Mouse (Mus musculus): ENCODE results near the gene Dot1l.

Gene Dot1l

DNA sequence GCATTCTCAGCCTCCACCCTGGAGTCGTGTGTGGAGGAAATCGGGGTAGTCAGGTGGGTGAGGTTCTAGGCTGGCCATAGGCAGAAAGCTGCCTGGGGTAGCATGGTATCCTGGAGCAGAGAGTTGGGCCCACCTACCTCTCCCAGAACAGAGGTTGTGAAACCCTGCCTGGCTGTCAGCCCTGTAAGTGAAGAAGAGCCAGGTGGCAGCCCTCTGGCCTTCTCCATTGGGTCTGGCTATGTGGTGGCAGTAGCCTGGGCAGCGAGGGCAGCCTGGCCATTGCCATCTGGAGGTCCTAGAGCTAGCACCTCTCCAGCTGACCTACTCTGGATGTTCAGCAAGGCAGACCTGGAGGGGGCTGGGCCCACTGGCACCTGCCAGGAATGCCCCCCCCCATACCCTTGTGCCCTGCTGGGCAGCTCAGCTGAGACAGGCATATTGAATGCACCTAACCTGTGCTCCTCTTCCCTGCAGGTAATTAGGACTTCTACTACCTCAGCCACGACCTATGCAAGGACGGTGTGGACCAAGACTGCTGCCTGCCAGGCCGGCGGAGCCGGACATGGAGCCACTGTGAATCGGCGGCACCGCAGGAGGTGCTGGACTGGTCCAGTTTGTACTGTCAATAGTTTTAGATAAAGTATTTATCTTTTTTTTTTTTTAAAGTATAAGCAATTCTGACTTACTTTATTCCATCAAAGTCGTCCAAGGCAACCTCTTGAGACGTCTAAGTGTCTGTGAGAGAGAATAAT, 38.2 kb downstream of the Dot1l start:
- DNase-seq (ENCODE audit: low read depth), result no peak

DNA sequence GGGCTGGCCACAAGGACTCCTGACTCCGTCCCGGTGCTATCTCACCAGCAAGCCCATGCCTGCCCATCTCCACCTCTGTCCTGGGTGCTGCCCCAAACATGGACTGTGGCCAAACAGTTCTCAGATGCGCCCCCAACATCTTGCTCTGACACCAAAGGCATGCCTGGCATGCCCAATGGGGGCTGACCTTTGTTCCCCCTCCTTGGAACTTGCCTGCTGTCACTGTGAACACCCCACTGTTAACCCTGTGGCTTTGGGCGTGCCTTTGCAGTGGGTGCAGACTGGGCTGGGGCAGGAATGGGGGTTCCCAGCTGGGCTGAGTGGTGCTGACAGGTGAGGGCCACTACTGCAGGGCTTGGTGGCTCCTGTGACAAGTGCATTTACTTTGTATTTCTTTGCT, 38.8 kb downstream of the Dot1l start:
- DNase-seq (ENCODE audit: low read depth), result no peak

DNA sequence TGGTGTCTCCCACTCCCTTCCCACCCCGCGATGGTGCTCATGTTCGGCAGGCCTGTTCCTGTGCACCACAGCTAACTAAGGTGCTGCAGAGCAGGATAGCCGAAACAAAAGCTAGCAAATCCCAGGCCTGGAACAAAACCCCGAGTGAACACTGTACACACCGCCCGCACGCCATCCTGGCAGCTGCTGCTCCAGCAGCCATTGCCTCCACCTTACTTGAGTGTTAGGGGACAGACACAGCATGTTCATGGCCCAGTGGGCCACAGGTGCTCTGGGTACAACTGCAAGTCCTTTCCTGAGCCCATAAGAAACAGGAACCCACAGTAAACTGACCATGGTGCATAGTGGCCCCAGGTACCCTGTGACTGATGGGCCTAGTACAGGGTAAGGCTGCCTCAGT, 39.7 kb downstream of the Dot1l start:
- DNase-seq (ENCODE audit: low read depth), result no peak

DNA sequence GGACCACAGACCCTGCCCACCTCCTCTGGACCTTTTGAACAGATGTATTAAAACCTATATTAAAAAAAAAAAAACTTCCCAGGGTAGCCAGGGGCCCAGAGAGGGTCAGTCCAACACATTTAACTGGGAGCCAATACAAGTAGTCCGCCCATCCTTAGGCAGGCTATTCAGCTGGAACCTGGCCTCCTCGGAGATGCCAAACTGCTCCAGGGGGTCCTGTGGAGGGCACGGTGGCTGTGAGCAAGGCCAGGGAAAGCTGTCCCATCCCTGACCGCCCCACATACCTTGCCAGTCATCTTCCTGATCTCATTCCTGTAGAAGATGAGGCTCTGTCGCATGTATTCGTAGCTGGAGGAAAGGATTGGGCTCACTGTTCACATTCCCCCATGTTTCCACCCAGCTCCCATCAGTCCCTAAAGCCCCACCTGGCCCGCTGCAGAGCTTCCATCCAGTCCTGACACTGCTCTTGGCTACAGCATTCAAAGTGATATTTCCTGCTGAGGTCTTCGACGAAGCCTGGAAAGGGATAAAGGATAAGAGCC, 41.4 kb downstream of the Dot1l start:
- no peak for DNase-seq (ENCODE audit: low read depth)

DNA sequence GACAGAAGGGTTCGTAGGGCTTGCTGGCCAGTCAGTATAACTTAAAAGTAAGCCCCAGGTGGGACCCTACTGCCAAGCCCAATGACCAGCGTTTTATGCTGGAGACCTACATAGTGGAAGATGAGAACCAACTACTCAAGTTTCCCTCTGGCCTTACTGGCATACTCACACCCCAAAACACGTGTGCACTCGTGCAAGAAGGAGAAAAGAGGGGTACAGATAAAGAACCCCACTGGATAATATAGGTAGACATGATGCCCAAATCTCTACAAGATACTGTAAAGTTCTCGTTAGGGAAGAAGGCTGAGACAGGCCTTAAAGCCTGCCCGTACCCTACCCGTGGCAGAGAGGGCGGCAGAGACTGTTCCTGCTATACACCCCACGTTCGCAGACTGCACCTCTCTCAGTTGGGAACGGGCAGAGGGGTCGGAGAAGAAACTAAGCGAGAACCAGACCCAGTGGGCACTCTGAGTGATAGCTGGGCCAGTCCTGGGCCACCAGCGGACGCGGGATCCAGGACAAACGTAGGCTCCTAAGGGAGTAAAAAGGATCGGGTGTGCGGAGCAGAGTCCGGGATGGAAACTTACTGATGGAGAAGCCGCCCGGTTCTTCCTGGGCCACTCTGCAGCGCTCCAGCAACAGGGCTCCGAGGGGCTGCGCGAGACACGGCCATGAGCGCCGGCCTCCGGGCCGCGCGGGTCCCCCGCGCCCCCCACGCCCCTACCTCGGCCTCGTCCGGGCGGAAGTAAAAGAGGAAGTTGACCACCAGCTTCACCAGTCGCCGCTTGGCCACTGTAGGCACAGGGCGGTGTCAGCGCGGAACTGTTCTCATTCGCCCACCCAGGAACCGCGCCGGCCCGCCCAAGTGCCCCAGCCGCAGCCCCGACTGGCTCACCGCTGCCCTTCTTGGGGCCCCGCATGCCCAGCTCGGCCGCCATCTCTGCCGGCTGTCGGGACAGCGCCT, 42.5 kb downstream of the Dot1l start:
- DNase-seq (ENCODE audit: low read depth), result peak; percentile 46

DNA sequence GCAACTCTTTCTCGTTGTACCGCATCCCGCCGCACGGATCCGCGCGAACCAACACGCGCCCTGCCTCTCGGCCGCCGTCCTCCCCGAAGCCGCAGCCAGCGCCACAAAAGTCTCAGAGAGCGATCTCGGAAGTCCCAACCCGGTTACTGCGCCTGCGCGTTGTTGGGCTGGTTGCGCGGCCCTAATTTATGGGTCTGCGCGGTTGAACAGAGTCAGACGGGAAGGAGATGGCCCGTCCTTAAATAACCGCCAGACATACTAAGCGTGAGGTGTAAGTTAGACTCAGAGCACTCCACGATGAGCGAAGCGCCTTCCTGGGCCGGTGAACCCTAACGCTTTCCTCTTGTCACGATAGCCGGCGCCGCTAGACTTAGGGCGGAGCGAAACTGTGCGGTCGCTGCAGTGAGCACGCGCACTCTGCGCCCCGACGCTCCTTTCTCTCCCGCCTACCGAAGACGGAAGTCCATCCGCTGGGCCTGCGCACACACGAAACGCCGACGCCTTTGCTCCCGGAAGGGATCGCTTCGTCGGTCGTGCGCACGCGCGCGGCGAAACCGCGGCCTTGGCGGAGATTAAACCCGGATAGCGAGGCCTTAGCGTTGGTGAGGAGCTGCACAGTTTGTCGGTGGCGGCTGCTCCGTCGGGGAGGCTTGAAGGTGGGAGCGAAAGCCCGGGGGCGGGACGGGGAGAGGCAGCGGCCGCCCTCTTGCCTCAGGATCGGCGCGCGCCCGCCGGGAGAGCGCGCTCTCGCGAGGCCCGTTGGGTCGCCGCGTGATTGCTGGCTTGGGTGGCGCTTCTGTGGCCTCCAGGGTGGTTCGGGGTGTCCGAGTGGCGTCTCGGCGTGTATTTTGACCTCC, 43.4 kb downstream of the Dot1l start, which contains the start of the genes Sf3a2 and Plekhj1:
TSS of gene Sf3a2 (plus strand) at position 49 of the 857 bp plus-strand sequence.
TSS of gene Plekhj1 (minus strand) at position 477 of the 857 bp plus-strand sequence.
- DNase-seq (ENCODE audit: low read depth), result peak; percentile 99

DNA sequence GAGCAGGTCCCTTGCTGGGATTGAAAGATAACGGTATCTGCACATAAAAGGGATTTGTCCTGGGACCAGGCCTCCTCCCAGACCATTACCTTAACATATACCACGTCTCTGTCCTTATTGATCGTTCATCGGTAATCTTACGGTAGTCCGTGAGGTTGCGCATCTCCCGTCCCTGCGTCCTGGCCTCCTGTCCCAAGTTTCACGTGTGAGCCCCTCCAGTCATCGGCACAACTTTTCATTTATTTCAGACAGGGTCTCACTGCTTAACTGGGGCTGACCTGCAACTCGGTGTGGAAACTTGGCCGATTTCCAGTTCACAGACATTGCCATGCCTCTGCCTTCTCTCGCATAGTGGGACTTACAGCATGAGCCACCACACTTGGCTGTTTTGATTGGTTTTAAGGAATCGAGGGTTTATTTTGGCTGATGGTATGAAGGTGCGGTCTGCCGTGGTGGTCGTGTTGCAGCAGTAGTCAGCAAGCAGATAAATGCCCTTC, 44.1 kb downstream of the Dot1l start:
- DNase-seq (ENCODE audit: low read depth), result no peak

DNA sequence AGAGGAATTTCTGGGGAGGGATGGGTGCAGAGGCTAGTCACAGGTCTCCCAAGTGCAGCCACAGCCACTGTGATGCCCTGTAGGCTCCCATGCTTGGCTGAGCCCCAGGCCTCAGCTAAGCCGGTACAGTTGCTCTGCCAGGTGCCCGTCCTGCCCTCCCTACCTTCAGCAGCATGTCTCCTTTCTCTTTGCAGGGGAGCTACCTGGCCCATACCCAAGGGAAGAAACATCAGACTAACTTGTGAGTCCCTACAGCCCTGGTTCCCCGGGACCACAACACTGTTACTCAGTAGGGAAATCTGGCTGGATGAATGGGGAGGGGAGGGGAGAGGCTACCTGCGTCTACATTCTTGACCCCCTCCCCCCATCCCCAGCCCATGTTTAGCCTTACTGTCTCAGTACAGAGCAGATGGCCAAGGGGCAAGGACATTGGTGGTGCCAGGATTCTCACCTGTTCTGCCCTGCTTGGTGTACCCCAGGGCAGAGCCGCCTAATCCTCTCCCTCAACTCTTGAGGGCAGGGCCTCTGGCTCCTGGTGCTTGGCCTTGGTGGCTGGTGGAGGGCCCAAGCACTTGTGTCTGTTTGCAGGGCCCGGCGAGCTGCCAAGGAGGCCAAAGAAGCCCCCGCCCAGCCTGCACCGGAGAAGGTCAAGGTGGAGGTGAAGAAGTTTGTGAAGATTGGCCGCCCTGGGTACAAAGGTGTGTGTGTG, 47.4 kb downstream of the Dot1l start:
- no peak for DNase-seq (ENCODE audit: low read depth)

DNA sequence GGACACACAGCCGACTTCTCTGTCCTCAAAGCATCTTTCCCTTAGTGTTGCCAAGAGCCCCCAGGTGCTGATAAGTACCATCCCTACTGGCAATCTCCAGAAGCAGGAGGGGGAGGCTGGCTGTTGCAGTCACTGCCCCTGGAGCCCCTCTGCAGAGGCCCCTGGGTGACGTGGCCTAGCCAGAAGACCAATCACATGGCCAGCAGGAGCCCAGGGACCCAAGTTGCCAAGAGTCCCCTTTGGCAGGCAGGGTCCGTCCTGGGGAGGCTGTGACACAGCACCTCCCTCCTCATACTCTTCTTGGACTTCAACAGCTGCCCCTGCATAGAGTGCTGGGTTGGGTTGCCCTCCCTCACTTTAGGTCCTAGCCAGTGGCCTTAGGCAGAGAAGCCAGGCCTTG, 48.0 kb downstream of the Dot1l start:
- no peak for DNase-seq (ENCODE audit: low read depth)

DNA sequence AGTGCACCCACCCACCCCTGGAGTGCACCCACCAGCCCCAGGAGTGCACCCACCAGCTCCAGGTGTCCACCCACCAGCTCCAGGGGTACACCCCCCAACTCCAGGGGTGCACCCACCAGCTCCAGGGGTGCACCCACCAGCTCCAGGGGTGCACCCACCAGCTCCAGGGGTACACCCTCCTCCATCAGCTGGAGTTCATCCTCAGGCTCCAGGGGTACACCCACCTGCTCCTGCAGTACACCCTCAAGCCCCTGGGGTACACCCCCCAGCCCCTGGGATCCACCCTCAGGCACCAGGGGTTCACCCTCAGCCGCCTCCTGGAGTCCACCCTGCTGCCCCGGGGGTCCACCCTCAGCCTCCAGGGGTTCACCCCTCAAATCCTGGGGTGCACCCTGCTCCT, 49.3 kb downstream of the Dot1l start:
- DNase-seq (ENCODE audit: low read depth), result no peak

DNA sequence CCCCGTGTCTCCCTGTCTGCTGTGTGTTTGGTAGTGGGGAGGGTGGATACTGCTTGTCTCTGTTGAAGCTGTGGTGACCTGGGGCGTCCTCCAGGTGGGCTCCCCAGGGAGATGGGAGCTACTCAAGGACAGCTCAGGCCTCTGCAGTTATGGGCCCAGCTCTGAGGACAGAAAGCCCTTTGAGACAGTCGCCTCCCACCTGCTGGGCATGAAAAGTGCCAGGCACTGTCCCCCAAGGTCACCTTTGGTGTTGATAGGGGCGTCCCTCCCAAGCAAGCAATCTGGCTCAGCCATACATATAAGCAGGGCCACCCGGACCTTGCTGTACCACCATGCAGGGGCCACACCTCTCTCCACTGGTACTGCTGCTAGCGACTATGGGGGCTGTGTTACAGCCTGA, 49.9 kb downstream of the Dot1l start, which contains the start of gene Amh:
TSS of gene Amh (plus strand) at position 328 of the 400 bp plus-strand sequence.
- DNase-seq (ENCODE audit: low read depth), result no peak

DNA sequence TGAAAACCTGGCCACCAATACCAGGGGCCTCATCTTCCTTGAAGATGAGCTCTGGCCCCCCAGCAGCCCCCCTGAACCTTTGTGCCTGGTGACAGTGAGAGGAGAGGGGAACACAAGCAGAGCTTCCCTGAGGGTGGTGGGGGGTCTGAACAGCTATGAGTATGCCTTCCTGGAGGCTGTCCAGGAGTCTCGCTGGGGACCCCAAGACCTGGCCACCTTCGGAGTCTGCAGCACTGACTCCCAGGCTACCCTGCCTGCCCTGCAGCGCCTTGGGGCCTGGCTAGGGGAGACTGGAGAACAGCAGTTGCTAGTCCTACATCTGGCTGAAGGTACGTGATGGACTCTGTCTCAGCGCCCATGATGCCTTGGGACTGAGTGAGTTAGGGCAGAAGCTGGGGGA, 50.3 kb downstream of the Dot1l start:
- DNase-seq (ENCODE audit: low read depth), result no peak

DNA sequence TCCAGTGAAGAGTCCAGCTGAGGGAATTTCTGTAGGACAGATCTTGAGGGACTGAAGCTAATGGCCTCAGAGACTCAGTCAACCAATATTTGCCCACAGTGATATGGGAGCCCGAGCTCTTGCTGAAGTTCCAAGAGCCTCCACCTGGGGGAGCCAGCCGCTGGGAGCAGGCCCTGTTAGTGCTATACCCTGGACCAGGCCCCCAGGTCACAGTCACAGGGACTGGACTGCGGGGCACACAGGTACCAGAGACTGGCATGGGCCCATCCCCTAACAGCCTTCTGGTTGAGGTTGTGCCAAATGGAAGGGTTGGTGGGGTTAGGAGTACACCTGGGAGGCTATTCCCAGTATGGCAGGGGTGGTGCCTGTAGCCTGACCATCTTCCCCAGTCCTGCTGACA, 50.9 kb downstream of the Dot1l start:
- peak; percentile 79 for DNase-seq (ENCODE audit: low read depth)

DNA sequence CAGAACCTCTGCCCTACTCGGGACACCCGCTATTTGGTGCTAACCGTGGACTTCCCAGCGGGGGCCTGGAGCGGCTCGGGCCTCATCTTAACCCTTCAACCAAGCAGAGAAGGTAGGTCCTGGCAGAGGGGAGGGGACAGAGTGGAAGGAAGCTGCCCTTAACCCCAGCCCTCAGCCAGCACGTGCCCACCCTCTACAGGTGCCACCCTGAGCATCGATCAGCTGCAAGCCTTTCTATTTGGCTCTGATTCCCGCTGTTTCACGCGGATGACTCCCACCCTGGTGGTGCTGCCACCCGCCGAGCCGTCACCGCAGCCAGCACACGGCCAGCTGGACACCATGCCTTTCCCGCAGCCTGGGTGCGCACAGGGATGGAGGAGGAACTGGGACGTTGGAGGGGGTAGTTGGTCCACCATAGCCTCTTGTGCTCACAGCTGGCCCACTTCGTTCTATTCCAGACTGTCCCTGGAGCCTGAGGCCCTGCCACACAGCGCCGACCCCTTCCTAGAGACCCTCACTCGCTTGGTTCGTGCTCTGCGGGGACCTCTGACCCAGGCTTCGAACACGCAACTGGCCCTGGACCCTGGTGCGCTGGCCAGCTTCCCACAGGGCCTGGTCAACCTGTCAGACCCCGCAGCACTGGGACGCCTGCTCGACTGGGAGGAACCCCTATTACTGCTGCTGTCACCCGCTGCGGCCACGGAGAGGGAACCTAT, 51.5 kb downstream of the Dot1l start:
- DNase-seq (ENCODE audit: low read depth), result no peak

DNA sequence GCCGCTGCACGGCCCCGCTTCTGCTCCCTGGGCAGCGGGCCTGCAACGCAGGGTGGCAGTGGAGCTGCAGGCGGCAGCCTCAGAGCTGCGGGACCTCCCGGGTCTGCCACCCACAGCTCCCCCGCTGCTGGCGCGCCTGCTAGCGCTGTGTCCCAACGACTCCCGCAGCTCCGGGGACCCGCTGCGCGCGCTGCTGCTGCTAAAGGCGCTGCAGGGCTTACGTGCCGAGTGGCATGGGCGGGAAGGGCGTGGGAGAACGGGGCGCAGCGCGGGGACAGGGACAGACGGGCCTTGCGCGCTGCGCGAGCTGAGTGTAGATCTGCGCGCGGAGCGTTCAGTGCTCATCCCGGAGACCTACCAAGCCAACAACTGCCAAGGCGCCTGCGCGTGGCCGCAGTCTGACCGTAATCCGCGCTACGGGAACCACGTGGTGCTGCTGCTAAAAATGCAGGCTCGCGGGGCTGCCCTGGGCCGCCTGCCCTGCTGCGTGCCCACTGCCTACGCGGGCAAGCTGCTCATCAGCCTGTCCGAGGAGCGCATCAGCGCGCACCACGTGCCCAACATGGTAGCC, 52.1 kb downstream of the Dot1l start:
- DNase-seq (ENCODE audit: low read depth), result peak; percentile 70

DNA sequence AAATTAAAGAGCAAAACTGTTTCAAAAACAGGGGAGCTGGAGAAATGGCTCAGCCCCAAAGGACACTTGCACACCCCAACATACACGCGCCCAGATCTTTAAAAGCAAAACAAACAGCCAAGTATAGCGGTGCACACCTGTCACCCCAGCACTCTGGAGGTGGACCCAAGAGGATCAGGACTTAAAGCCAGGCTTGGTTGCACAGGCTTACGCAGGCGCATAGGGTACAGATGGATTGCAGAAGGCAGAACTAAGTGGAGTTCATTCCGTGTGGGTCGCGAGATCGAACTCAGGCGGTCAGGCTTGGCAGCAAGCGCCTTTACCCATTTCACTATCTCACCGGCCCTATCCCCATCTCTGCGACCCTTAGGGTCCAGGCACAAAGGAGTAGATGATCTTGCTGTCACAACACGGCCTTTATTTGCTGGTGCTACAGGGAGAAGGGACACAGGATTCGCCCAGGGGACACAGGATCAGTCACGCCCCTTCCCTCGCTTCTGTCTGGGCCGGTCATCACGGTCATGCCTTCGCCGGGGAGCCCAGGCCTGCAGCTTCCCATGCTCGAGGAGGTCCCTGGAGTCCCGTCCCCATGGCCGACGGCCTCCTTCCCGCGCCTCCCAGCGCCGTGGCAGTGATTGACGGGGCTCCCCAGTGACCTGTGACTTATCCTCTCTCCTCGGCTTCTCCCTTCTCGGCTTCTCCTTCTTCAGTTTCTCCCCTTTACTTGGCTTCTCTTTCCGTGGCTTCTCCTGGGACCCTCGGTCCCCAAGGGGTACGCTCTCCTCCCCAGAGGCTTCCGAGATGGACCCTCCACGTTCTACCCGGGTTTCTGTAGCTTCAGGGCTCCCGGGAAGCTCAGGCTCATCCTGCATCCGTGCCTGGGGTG, 53.3 kb downstream of the Dot1l start:
- DNase-seq (ENCODE audit: low read depth), result no peak

DNA sequence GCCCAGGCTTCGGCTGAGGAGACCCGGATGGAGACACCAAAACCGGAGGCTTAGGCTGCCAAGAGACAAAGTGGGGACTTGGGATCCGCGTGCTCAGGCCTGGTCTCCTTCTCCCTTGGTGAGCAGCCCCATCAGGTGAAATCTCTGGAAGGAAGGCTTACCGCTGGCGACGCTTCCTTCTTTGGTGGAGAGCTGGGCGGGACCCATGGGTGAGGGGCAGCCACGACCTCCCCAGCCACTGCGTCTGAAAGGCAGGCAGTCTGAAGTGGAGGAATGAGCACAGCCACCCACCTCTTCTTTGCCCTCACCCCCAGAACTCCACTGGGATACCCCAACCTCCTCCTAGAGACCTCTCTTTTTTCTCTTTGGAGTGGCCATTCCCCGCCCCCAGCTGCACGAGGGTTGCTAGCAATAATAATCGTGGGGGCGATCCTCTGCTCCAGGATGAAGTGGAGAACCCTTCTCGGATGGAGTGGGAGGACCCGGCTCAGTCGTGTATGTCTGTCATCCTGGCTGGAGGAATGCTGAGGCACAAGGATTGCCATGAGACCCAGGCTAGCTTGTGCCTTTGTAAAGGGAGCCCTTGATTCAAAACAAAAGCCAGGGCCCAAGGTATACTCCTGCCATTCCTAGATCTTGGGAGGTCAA, 54.1 kb downstream of the Dot1l start:
- DNase-seq (ENCODE audit: low read depth), result no peak

DNA sequence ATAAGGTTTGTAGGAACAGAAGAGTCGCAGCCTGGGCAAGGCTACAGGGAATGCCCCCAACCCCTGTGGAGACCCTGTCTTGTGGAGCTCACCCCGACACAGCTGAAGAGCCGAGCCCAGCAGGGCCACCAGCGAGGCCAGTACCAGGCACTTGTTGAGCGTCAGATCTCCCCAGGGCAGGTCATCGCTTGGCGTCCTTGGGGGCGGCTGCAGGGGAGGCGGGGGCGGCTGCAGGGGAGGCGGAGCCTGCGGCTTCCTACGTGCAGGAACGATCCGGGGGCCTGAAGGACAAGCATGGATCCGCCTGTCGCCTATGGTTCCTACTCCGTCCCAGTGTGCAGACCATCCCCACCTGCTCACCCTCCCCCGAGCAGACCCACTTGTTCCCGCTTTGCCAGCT, 55.1 kb downstream of the Dot1l start:
- DNase-seq (ENCODE audit: low read depth), result no peak

Data from induced T-regulatory cell, adult 2 months (primary cell).